Mouse (Mus musculus) bone marrow macrophage, adult 2 months (primary cell): ENCODE data around the gene Sigmar1.
A peak's percentile ranks its signal among the peaks of the same experiment; 100 is the strongest.

Source experiments
- CTCF ChIP-seq: IDR thresholded peaks from 2 replicates; pipeline ENCODE4 v1.5.1; 2012; ENCODE audit warnings: low read depth, mild to moderate bottlenecking, low read length, moderate library complexity
- POLR2A ChIP-seq: IDR thresholded peaks from 2 replicates; pipeline ENCODE4 v1.6.1; 2012; ENCODE audit warnings: mild to moderate bottlenecking, low read depth, low read length, borderline replicate concordance

DNA sequence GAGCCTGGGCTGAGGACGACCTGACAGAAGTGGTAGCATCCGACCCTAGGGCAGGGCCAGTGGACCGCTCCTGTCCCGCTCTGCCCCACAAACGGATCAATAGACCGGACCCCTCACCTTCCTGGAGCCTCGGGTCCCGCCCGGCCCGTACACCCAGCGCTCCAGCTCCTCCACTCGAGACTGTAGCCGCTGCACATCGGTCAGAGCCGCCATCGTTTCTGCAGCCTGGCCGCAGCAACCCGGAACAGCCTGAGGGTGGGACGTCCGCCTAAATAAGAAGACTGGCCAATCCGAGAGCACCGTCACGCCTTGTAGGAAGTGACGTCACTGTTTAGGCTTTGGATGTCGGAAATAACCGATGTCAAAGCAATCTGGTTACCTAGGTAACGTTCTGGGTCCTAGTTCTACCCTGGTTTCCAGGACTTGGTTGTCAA, 33.0 kb downstream of the Sigmar1 start, which contains the start of gene Dctn3:
- TF ChIP-seq POLR2A = 0 out of 2 replicates have a peak, but pooled peaks have one; percentile 67
- no peak for TF ChIP-seq CTCF
